Mouse (Mus musculus): ENCODE data around the gene Igf2bp1. TPM values are rescaled to one million over a fixed set of nuclear protein-coding genes. Genes with fewer than 3 reads are reported as not detected.

Igf2bp1 gene
- polyA plus RNA-seq, 2 experiments from 2014 or later: not detected

Other genes starting within 250 kb of the Igf2bp1 start
- not detected for gene Phospho1, start 181.4 kb downstream of the Igf2bp1 start, polyA plus RNA-seq (2017; shearing (Covaris generic))
- gene Gngt2, start 168.7 kb downstream of the Igf2bp1 start, polyA plus RNA-seq (2017; shearing (Covaris generic)): 10 to 100 TPM; 56.7 to 64.5 TPM
- gene Abi3, start 163.5 kb downstream of the Igf2bp1 start, polyA plus RNA-seq (2017; shearing (Covaris generic)): 10 to 100 TPM; 83.1 to 93.7 TPM
- under 1 TPM in 1 of 2 experiments, not detected in 1; 0.19 TPM for gene B4galnt2, start 91.0 kb downstream of the Igf2bp1 start, polyA plus RNA-seq (2017; shearing (Covaris generic))
- gene Gip, start 18.6 kb upstream of the Igf2bp1 start, polyA plus RNA-seq (2017; shearing (Covaris generic)): not detected
- 10 to 100 TPM; 32.8 to 42.6 TPM for gene Snf8, start 28.9 kb upstream of the Igf2bp1 start, polyA plus RNA-seq (2017; shearing (Covaris generic))
- gene Ube2z, start 59.4 kb upstream of the Igf2bp1 start, polyA plus RNA-seq (2017; shearing (Covaris generic)): 10 to 100 TPM in 1 of 2 experiments, 1 to 10 TPM in 1; 7.9 to 10.0 TPM
- gene Atp5g1, start 69.7 kb upstream of the Igf2bp1 start, polyA plus RNA-seq (2017; shearing (Covaris generic)): 100 to 1,000 TPM; 289 to 328 TPM
- not detected for gene Calcoco2, start 106.0 kb upstream of the Igf2bp1 start, polyA plus RNA-seq (2017; shearing (Covaris generic))
- not detected for gene Ttll6, start 127.8 kb upstream of the Igf2bp1 start, polyA plus RNA-seq (2017; shearing (Covaris generic))
- not detected for gene Hoxb13, start 188.4 kb upstream of the Igf2bp1 start, polyA plus RNA-seq (2017; shearing (Covaris generic))

Measured in CD4-positive, CD25-positive, alpha-beta regulatory T cell, adult 4 months (primary cell).